Mouse (Mus musculus) layer of hippocampus, postnatal 36 days (tissue): Measurements from ENCODE around the gene Desi2. TPM values are rescaled to one million over a fixed set of nuclear protein-coding genes. Genes with fewer than 3 reads are reported as not detected.
"Not testable (repeated sequence)": the region's sequence is repeated elsewhere in the genome, so short reads cannot be mapped to it uniquely, and the experiment has no call there.

Source experiments
- DNase-seq, 2 experiments: peaks; one replicate each; pipeline ENCODE4 v3.0.0; 2022
- total RNA-seq, 2 experiments: library from RNA; stranded (reverse); gene quantifications; 2 replicates each; pipeline ENCODE4 v1.2.3; 2021

Desi2 gene
- total RNA-seq, 2 experiments from 2014 or later, result 20.1 to 20.5 TPM

GRCm38 (mm10) chr1:178265381-178265780, 78.2 kb downstream of the Desi2 start:
- DNase-seq, result not testable (repeated sequence)

GRCm38 (mm10) chr1:178270635-178271034, 83.4 kb downstream of the Desi2 start:
- DNase-seq, result no peak

- no peak for DNase-seq
Measured at GRCm38 (mm10) chr1:178275174-178275730, 88.0 kb downstream of the Desi2 start.

- no peak for DNase-seq
Measured at GRCm38 (mm10) chr1:178275738-178276053, 88.5 kb downstream of the Desi2 start.

- peak; percentile 74 to 76 for DNase-seq
Measured at GRCm38 (mm10) chr1:178276054-178276911, 89.1 kb downstream of the Desi2 start.

- DNase-seq, result not testable (repeated sequence)
Measured at GRCm38 (mm10) chr1:178283314-178283713, 96.1 kb downstream of the Desi2 start.

GRCm38 (mm10) chr1:178283946-178284720, 96.9 kb downstream of the Desi2 start:
- DNase-seq, result no peak

GRCm38 (mm10) chr1:178287601-178288176, 100.5 kb downstream of the Desi2 start:
- DNase-seq, result no peak

- DNase-seq, result no peak
Measured at GRCm38 (mm10) chr1:178291716-178292115, 104.5 kb downstream of the Desi2 start.

- no peak for DNase-seq
Measured at GRCm38 (mm10) chr1:178294051-178294450, 106.8 kb downstream of the Desi2 start.

GRCm38 (mm10) chr1:178301261-178301660, 114.0 kb downstream of the Desi2 start:
- not testable (repeated sequence) for DNase-seq

- DNase-seq, result peak; percentile 52 to 70
Measured at GRCm38 (mm10) chr1:178303425-178303824, 116.2 kb downstream of the Desi2 start.

Other genes with a start within 250 kb of the Desi2 start
- gene Catspere2, start 204.0 kb upstream of the Desi2 start, total RNA-seq, result 1 to 10 TPM; 4.8 to 5.2 TPM
- gene Cox20, start 131.7 kb downstream of the Desi2 start, total RNA-seq, result 10 to 100 TPM; 42.9 to 44.0 TPM
- gene Hnrnpu, start 150.4 kb downstream of the Desi2 start, total RNA-seq, result 100 to 1,000 TPM; 397 to 425 TPM
- 10 to 100 TPM in 1 of 2 experiments, 1 to 10 TPM in 1; 8.7 to 10.2 TPM for gene Efcab2, start 218.7 kb downstream of the Desi2 start, total RNA-seq